Mouse (Mus musculus): ENCODE data around the gene Olfr996. TPM values are rescaled to one million over a fixed set of nuclear protein-coding genes. Genes with fewer than 3 reads are reported as not detected.

Gene Olfr996
- polyA plus RNA-seq, 1 experiment from 2014 or later = not detected

Other genes starting within 250 kb of the Olfr996 start
- gene Olfr987, start 239.9 kb upstream of the Olfr996 start, polyA plus RNA-seq (2014; fragmentation: Nextera tagmentation; extraction: Ambion mirVana) = not detected in 2 replicates
- not detected in 2 replicates for gene Olfr988, start 216.0 kb upstream of the Olfr996 start, polyA plus RNA-seq (2014; fragmentation: Nextera tagmentation; extraction: Ambion mirVana)
- gene Olfr992, start 169.7 kb upstream of the Olfr996 start, polyA plus RNA-seq (2014; fragmentation: Nextera tagmentation; extraction: Ambion mirVana) = not detected in 2 replicates
- gene Olfr993, start 164.3 kb upstream of the Olfr996 start, polyA plus RNA-seq (2014; fragmentation: Nextera tagmentation; extraction: Ambion mirVana) = not detected in 2 replicates
- not detected in 2 replicates for gene Olfr994, start 142.8 kb upstream of the Olfr996 start, polyA plus RNA-seq (2014; fragmentation: Nextera tagmentation; extraction: Ambion mirVana)
- gene Olfr995, start 135.6 kb upstream of the Olfr996 start, polyA plus RNA-seq (2014; fragmentation: Nextera tagmentation; extraction: Ambion mirVana) = not detected in 2 replicates
- 4.3 and 4.5 TPM in 2 replicates for gene 4833423E24Rik, start 60.2 kb upstream of the Olfr996 start, polyA plus RNA-seq (2014; fragmentation: Nextera tagmentation; extraction: Ambion mirVana)
- not detected in 2 replicates for gene Olfr998, start 9.7 kb downstream of the Olfr996 start, polyA plus RNA-seq (2014; fragmentation: Nextera tagmentation; extraction: Ambion mirVana)
- not detected in 2 replicates for gene Olfr1000, start 32.7 kb downstream of the Olfr996 start, polyA plus RNA-seq (2014; fragmentation: Nextera tagmentation; extraction: Ambion mirVana)
- not detected in 2 replicates for gene Olfr1002, start 71.5 kb downstream of the Olfr996 start, polyA plus RNA-seq (2014; fragmentation: Nextera tagmentation; extraction: Ambion mirVana)
- not detected in 2 replicates for gene Olfr154, start 85.2 kb downstream of the Olfr996 start, polyA plus RNA-seq (2014; fragmentation: Nextera tagmentation; extraction: Ambion mirVana)
- 0.11 TPM in 1 of 2 replicates, not detected in the other for gene Olfr1006, start 99.6 kb downstream of the Olfr996 start, polyA plus RNA-seq (2014; fragmentation: Nextera tagmentation; extraction: Ambion mirVana)
- not detected in 2 replicates for gene Olfr1008, start 110.2 kb downstream of the Olfr996 start, polyA plus RNA-seq (2014; fragmentation: Nextera tagmentation; extraction: Ambion mirVana)
- gene Olfr1009, start 136.2 kb downstream of the Olfr996 start, polyA plus RNA-seq (2014; fragmentation: Nextera tagmentation; extraction: Ambion mirVana) = not detected in 2 replicates
- gene Olfr1012, start 183.6 kb downstream of the Olfr996 start, polyA plus RNA-seq (2014; fragmentation: Nextera tagmentation; extraction: Ambion mirVana) = 0.18 TPM in 1 of 2 replicates, not detected in the other
- gene Olfr1013, start 187.9 kb downstream of the Olfr996 start, polyA plus RNA-seq (2014; fragmentation: Nextera tagmentation; extraction: Ambion mirVana) = not detected in 2 replicates
- 0.10 TPM in 1 of 2 replicates, not detected in the other for gene Olfr1014, start 193.5 kb downstream of the Olfr996 start, polyA plus RNA-seq (2014; fragmentation: Nextera tagmentation; extraction: Ambion mirVana)
- gene Olfr1015, start 202.8 kb downstream of the Olfr996 start, polyA plus RNA-seq (2014; fragmentation: Nextera tagmentation; extraction: Ambion mirVana) = 0.17 and 0.22 TPM in 2 replicates
- gene Olfr1016, start 223.3 kb downstream of the Olfr996 start, polyA plus RNA-seq (2014; fragmentation: Nextera tagmentation; extraction: Ambion mirVana) = 0.13 and 0.22 TPM in 2 replicates
- gene Olfr1018, start 239.3 kb downstream of the Olfr996 start, polyA plus RNA-seq (2014; fragmentation: Nextera tagmentation; extraction: Ambion mirVana) = not detected in 2 replicates

All from embryonic facial prominence, embryonic 14.5 days (tissue).